Mouse (Mus musculus): ENCODE data around the gene Syt5.

- no peak for TF ChIP-seq POLR2A (IDR thresholded peaks at IDR 0.05; ENCODE audit: insufficient read length, low read depth)
- TF ChIP-seq POLR2AphosphoS2 (IDR thresholded peaks at IDR 0.05; ENCODE audit: insufficient read length, low read depth): no peak
- TF ChIP-seq MAX (IDR thresholded peaks at IDR 0.05; ENCODE audit: low read depth): no peak
- no peak for TF ChIP-seq MYOD1 (IDR thresholded peaks at IDR 0.05; ENCODE audit: control insufficient read depth in 1 of 3, insufficient read length in 2 of 3, low read depth in 2 of 3)
- TF ChIP-seq TCF12 (IDR thresholded peaks at IDR 0.05; ENCODE audit: insufficient read depth, poor library complexity, severe bottlenecking): no peak
- TF ChIP-seq CEBPB (IDR thresholded peaks at IDR 0.05; ENCODE audit: insufficient read depth, poor library complexity, severe bottlenecking): no peak
- TF ChIP-seq TCF3 (IDR thresholded peaks at IDR 0.05; ENCODE audit: insufficient read length, low read depth): no peak
- TF ChIP-seq E2F4 (IDR thresholded peaks at IDR 0.05; ENCODE audit: insufficient read depth): no peak
- TF ChIP-seq USF1 (IDR thresholded peaks at IDR 0.05; ENCODE audit: low read depth): no peak
- TF ChIP-seq REST (IDR thresholded peaks at IDR 0.05; ENCODE audit: insufficient read depth, insufficient read length): no peak
Measured at GRCm38 (mm10) chr7:4518487-4518886, 28.9 kb downstream of the Syt5 start.
